Mouse (Mus musculus) ES-Bruce4 (cell line): ENCODE results near the gene BC028528.

ENCODE experiments used
- CTCF ChIP-seq: IDR thresholded peaks from one replicate; pipeline ENCODE4 v1.8.1; 2011; ENCODE audit warnings: low read depth, low read length
- POLR2A ChIP-seq: IDR thresholded peaks from one replicate; pipeline ENCODE4 v1.8.1; 2011; ENCODE audit warnings: low read length; ENCODE audit not compliant: insufficient read depth

- TF ChIP-seq POLR2A: no peak
- no peak for TF ChIP-seq CTCF
These were observed 35.7 kb downstream of the BC028528 start for GRCm38 (mm10) chr3:95856115-95856514.
